Mouse (Mus musculus): Measurements from ENCODE around the gene Comt. TPM values are rescaled to one million over a fixed set of nuclear protein-coding genes. Genes with fewer than 3 reads are reported as not detected.
A peak's percentile ranks its signal among the peaks of the same experiment; 100 is the strongest.

Comt gene
- polyA plus RNA-seq, 1 experiment from 2014 or later: 113 TPM

DNA sequence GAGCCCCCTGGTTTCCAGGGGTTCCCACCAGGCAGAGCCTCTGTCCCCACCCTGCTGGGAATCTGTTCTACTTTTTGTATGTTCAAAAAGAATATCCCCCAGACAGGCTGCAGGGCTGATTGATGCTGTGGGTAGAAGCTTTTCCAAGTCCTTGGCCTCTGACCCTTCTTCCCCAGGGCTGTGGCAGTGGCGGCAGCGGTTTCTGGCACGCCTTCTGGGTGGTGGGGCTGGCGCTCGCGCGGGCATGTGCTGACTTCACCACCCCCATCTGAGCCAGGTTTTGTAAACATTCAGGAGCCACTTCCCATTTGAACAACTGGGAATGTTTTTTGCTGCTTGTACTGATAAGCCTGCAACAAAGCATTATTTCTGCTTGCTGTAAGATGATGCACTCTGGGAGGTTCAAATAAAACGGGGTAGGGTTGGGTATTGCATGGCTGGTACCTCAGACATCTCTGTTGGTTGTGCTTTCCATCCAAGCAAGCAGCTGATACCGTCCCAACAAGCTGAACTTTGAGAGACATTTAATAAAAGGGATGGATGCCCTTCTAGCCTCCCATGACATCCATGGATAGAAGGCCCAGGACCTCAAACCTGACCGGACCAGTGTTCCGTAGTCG is 32.8 kb upstream of the Comt start:
- 11% methylated on average over 12 of the region's 12 CpGs for WGBS
- peak; percentile 35; the same call in 1 of the 2 replicates for ATAC-seq (ENCODE audit: low FRiP score, low read depth)
- Histone ChIP-seq H3K4me2 (peak overlapping the region; percentile 46), H3K9ac (peak overlapping the region; percentile 30), H3K9me3 (no peaks in the 10 kb centered on the region), H3K4me3 (peak overlapping the region; percentile 6; the same call in 1 of the 2 replicates), H3K36me3 (no peaks in the 10 kb centered on the region), H3K27ac (replicated peaks) (peak overlapping the region; percentile 63; the same call in 1 of the 2 replicates), H3K27me3 (peaks cover 7% of the 10 kb centered on the region), H3K4me1 (replicated peaks) (peaks cover 18% of the 10 kb centered on the region)

GRCm38 (mm10) chr16:18458661-18459060 is 32.0 kb upstream of the Comt start:
- H3K4me2 ChIP-seq: no peak overlapping the region
- H3K9me3 ChIP-seq: no peaks in the 10 kb centered on the region
- H3K9ac ChIP-seq: no peak overlapping the region
- no peak overlapping the region for H3K27ac ChIP-seq (replicated peaks)
- no peak for ATAC-seq (ENCODE audit: low FRiP score, low read depth)
- H3K27me3 ChIP-seq: peaks cover 7% of the 10 kb centered on the region
- no peak overlapping the region for H3K4me3 ChIP-seq
- peaks cover 18% of the 10 kb centered on the region for H3K4me1 ChIP-seq (replicated peaks)
- H3K36me3 ChIP-seq: no peaks in the 10 kb centered on the region

- Histone ChIP-seq H3K9me3 (no peaks in the 10 kb centered on the region), H3K4me2 (no peak overlapping the region), H3K27me3 (peaks cover 7% of the 10 kb centered on the region), H3K27ac (replicated peaks) (no peak overlapping the region), H3K9ac (no peak overlapping the region), H3K4me1 (replicated peaks) (peaks cover 17% of the 10 kb centered on the region), H3K4me3 (no peak overlapping the region), H3K36me3 (no peaks in the 10 kb centered on the region)
- 87% methylated on average over 6 of the region's 6 CpGs for WGBS
- ATAC-seq (ENCODE audit: low FRiP score, low read depth): no peak
Observed at GRCm38 (mm10) chr16:18455407-18455806, 28.8 kb upstream of the Comt start.

- no peak; the same call in 1 of the 2 replicates for ATAC-seq (ENCODE audit: low FRiP score, low read depth)
- WGBS: 52% methylated on average over 5 of the region's 5 CpGs
- H3K4me3 ChIP-seq: no peak overlapping the region
Observed at GRCm38 (mm10) chr16:18453846-18454245, 27.2 kb upstream of the Comt start.

DNA sequence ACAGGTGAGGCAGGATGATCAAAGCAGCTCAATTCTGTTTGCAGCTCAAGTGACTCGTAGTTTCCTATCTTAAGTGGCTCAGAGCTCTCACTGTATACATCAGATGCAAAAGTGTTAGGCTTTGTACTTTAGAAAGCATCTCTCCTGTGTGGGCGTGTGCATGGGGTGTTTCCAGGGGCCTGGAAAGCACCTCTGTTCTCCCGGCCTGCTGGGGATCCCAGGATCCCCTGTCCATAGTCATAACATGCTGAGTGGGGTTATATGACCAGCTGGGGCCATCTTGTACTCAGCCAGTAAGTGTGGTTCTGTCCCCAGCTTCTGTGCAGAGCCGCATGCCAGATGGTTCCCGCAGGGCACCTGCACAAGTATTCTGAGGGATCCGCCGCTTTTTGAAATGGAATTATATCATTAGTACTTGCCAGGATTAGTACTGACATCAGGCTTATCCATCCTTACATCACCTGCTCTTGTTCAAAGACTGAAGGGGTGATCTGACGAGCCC is 25.8 kb upstream of the Comt start:
- no peak for ATAC-seq (ENCODE audit: low FRiP score, low read depth)
- H3K4me1 ChIP-seq (replicated peaks): no peaks in the 10 kb centered on the region
- H3K4me2 ChIP-seq: no peak overlapping the region
- no peaks in the 10 kb centered on the region for H3K9me3 ChIP-seq
- no peaks in the 10 kb centered on the region for H3K27me3 ChIP-seq
- no peak overlapping the region for H3K9ac ChIP-seq
- WGBS: 78% methylated on average over 8 of the region's 8 CpGs
- no peak overlapping the region for H3K27ac ChIP-seq (replicated peaks)
- no peak overlapping the region for H3K4me3 ChIP-seq
- no peaks in the 10 kb centered on the region for H3K36me3 ChIP-seq

More at GRCm38 (mm10) chr16:18453846-18454245, 27.2 kb upstream of the Comt start:
- H3K4me1 ChIP-seq (replicated peaks): peaks cover 1% of the 10 kb centered on the region; the same call in 1 of the 2 replicates
- H3K27ac ChIP-seq (replicated peaks): no peak overlapping the region
- peaks cover 7% of the 10 kb centered on the region for H3K27me3 ChIP-seq
- H3K4me2 ChIP-seq: no peak overlapping the region
- H3K9me3 ChIP-seq: no peaks in the 10 kb centered on the region
- H3K36me3 ChIP-seq: no peaks in the 10 kb centered on the region
- no peak overlapping the region for H3K9ac ChIP-seq

DNA sequence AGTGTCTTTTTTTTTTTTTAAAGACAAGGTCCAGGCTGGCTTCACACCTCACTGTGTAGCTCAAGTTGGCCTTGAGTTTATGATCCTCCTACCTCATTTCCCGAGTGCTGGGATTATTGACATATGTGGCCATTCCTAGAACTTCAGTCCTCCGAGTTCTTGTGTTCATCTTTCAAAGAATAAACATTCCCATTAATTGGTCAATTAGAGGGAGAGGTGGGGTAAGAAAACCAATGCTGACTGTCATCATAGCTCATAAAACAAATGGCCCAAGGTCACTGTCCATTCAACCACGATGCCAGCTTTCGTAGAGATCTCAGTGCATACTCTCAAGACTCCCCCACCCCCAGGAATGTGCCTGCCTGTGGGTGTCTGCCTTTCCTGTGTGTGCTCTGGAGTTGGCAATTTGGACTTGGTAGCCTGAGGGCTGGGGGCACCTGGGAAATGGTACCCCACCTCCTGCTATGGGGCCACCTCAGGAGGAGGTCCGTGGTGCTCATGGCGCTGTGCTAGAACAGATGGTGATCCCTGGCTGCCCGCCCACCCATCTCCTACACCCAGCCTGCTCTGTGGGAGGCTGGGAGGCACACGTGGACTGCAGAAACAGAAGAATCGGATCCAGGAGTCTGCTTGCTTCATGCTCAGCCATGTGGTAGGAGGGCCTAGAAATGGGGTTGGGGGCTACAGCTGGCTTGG is 25.0 kb upstream of the Comt start:
- no peak overlapping the region for H3K9ac ChIP-seq
- 59% methylated on average over 9 of the region's 9 CpGs for WGBS

GRCm38 (mm10) chr16:18449005-18449404 is 22.4 kb upstream of the Comt start:
- Histone ChIP-seq H3K9me3 (no peaks in the 10 kb centered on the region), H3K27ac (replicated peaks) (no peak overlapping the region), H3K4me3 (no peak overlapping the region), H3K27me3 (no peaks in the 10 kb centered on the region), H3K9ac (no peak overlapping the region), H3K4me1 (replicated peaks) (no peaks in the 10 kb centered on the region), H3K36me3 (peaks cover 9% of the 10 kb centered on the region; the same call in 1 of the 2 replicates), H3K4me2 (no peak overlapping the region)
- no peak for ATAC-seq (ENCODE audit: low FRiP score, low read depth)
- 97% methylated on average over 4 of the region's 4 CpGs for WGBS

More for the DNA sequence above, 25.0 kb upstream of the Comt start:
- Histone ChIP-seq H3K4me1 (replicated peaks) (no peaks in the 10 kb centered on the region), H3K4me2 (no peak overlapping the region), H3K4me3 (no peak overlapping the region), H3K9me3 (no peaks in the 10 kb centered on the region), H3K36me3 (no peaks in the 10 kb centered on the region), H3K27me3 (no peaks in the 10 kb centered on the region), H3K27ac (replicated peaks) (no peak overlapping the region)
- ATAC-seq (ENCODE audit: low FRiP score, low read depth): no peak

DNA sequence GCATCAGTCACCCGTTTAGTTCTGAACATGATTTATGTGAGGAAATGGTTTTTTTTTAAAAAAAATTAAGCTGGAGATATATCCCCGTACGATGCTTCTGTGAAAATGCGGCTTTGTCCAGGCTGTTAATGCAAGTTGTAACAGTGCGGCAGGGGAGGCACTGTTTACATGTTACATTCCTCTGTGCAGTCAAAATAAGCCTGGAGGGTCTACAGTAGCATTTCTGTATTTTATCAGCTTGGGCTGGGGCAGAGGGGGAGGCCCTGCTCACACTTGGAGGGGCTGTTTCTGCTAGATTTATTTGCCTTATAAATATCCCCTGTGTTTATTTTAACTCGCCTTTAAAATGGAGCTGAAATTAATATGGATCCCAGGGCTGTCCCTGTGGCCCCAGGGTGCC is 21.5 kb upstream of the Comt start:
- no peaks in the 10 kb centered on the region for H3K27me3 ChIP-seq
- no peak for ATAC-seq (ENCODE audit: low FRiP score, low read depth)
- no peak overlapping the region for H3K27ac ChIP-seq (replicated peaks)
- 77% methylated on average over 6 of the region's 6 CpGs for WGBS
- H3K4me1 ChIP-seq (replicated peaks): no peaks in the 10 kb centered on the region
- H3K4me2 ChIP-seq: no peak overlapping the region
- H3K9ac ChIP-seq: no peak overlapping the region
- H3K36me3 ChIP-seq: peaks cover 9% of the 10 kb centered on the region; the same call in 1 of the 2 replicates
- H3K4me3 ChIP-seq: no peak overlapping the region
- no peaks in the 10 kb centered on the region for H3K9me3 ChIP-seq

DNA sequence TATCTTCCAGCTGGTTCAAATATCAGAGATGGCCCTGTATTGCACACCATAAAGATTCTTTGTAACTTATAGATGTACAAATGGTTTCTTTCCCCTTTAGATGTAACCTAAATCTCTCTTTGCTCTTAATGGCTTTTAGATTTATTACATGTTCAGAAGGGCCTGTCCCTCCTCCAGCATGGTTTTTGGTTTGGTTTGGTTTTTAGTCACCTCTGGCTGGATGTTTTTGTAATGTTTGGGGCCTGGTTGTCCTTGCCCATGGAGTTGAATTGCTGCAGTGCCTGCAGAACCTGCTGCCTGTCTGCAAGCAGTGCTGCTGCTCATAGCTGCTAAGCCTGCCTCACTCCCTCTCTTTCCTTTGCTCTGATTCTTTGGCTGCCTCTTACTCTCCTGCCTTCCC is 20.6 kb upstream of the Comt start:
- no peak for ATAC-seq (ENCODE audit: low FRiP score, low read depth)
- Histone ChIP-seq H3K4me2 (no peak overlapping the region), H3K27ac (replicated peaks) (no peak overlapping the region), H3K9me3 (no peaks in the 10 kb centered on the region), H3K36me3 (peaks cover 13% of the 10 kb centered on the region), H3K4me1 (replicated peaks) (no peaks in the 10 kb centered on the region), H3K9ac (no peak overlapping the region), H3K27me3 (no peaks in the 10 kb centered on the region), H3K4me3 (no peak overlapping the region)

DNA sequence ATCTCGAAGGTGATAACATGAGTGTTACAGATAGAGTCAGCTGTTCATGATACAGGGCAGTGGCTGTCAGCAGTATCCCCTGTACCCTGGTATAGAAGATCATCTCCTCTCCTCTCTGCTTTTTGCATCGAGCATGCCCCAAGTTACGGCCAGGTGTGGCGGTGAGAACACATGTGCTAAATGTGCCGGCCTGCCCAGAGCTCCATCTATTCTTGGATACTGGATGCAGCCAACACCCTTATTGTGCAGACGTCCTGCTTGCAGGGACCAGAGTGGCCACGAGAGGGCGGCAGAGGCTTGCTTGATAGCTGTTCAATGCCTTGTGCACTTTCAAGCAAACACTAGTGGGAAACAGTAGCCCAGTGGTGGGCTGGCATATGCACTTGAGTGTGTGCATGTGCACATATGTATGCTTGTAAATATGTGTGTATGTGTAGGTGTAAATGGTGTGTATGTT is 16.8 kb upstream of the Comt start:
- Histone ChIP-seq H3K9ac (no peak overlapping the region), H3K4me3 (no peak overlapping the region), H3K4me1 (replicated peaks) (no peaks in the 10 kb centered on the region), H3K36me3 (peaks cover 31% of the 10 kb centered on the region), H3K27me3 (no peaks in the 10 kb centered on the region), H3K9me3 (no peaks in the 10 kb centered on the region), H3K27ac (replicated peaks) (no peak overlapping the region), H3K4me2 (no peak overlapping the region)
- ATAC-seq (ENCODE audit: low FRiP score, low read depth): peak; percentile 95
- 26% methylated on average over 8 of the region's 8 CpGs for WGBS

- Histone ChIP-seq H3K9me3 (no peaks in the 10 kb centered on the region), H3K27ac (replicated peaks) (no peak overlapping the region), H3K4me1 (replicated peaks) (no peaks in the 10 kb centered on the region), H3K27me3 (no peaks in the 10 kb centered on the region), H3K9ac (no peak overlapping the region), H3K36me3 (peaks cover 10% of the 10 kb centered on the region), H3K4me3 (no peak overlapping the region), H3K4me2 (no peak overlapping the region)
- ATAC-seq (ENCODE audit: low FRiP score, low read depth): no peak
- 92% methylated on average over 6 of the region's 6 CpGs for WGBS
Observed at GRCm38 (mm10) chr16:18436128-18436527, 9.5 kb upstream of the Comt start.

DNA sequence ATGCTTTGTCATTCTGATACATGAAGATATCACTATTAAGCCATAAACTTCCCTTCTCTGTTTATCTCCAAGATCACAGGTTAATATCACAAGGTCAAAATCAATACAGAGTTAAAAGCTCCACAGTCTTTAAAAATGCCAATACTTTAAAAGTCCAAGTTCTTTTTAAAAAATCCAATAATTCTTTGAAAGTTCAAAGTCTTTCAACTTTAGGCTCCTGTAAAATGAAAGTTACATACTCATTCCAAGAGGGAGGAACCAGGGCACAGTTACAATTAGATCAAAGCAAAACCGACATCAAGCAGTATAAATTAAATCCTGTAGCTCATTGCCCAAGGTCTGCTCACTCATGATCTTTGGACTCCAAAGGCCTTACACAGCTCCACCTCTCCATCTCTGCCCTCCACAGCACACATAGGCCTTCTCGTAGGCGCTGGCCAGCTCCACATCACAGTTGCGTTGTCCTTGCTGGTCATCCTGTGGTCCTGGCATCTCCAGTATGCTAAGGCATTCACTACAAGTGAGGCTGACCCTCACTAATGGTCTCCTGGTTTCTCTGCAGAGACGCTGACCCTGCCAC is 6.8 kb upstream of the Comt start:
- WGBS: 96% methylated on average over 5 of the region's 5 CpGs
- 0 out of 2 replicates have a peak, but pooled peaks cover 2% of the 10 kb centered on the region for H3K36me3 ChIP-seq
- no peak overlapping the region for H3K27ac ChIP-seq (replicated peaks)

More for the DNA sequence above, 6.8 kb upstream of the Comt start:
- no peaks in the 10 kb centered on the region for H3K27me3 ChIP-seq
- no peak for ATAC-seq (ENCODE audit: low FRiP score, low read depth)
- H3K9me3 ChIP-seq: no peaks in the 10 kb centered on the region
- H3K4me3 ChIP-seq: no peak overlapping the region
- no peak overlapping the region for H3K4me2 ChIP-seq
- no peak overlapping the region for H3K9ac ChIP-seq
- no peaks in the 10 kb centered on the region for H3K4me1 ChIP-seq (replicated peaks)
